Mouse (Mus musculus) cortical plate, adult 2 months (tissue): ENCODE data around the gene Apcs.

Experiments
- CTCF ChIP-seq: fragments of 200-500 bp; IDR thresholded peaks from 2 replicates; pipeline ENCODE4 v1.5.1; 2011; ENCODE audit warnings: mild to moderate bottlenecking, control low read depth, low read length; ENCODE audit not compliant: insufficient read depth; ENCODE audit errors: extremely low read depth
- POLR2A ChIP-seq: fragments of 200-500 bp; IDR thresholded peaks from 2 replicates; pipeline ENCODE4 v1.6.1; 2011; ENCODE audit warnings: mild to moderate bottlenecking, low read length, control low read depth; ENCODE audit not compliant: insufficient read depth; ENCODE audit errors: extremely low read depth

DNA sequence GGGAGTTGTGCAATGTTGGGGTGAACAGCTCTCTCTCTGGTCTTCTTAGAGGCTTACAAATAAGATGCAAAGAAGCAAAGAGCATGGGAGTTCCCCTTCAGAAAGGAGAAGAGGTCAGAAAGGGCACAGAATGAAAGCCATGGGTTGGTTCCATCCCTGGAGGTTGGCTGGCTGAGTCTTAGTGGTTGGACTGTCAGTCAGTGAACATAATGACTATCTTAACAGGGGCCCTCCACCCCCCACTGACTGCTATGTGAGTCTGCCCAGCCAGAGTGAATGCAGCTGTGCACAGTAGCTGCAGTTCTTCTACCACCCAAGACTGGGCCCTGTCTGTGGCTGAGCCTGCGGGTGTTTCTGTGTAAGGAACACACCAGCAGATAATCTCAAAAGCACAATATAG is 18.2 kb downstream of the Apcs start:
- TF ChIP-seq CTCF (no peak), POLR2A (no peak)
